Mouse (Mus musculus): ENCODE data around the gene Zfp831. TPM values are rescaled to one million over a fixed set of nuclear protein-coding genes. Genes with fewer than 3 reads are reported as not detected.

The Zfp831 gene
- polyA plus RNA-seq, 1 experiment from 2014 or later = not detected

GRCm38 (mm10) chr2:174605020-174605419, 38.3 kb upstream of the Zfp831 start:
- 93% methylated on average over 1 of the region's 1 CpGs for WGBS
- H3K9me3 ChIP-seq (ENCODE audit: control insufficient read depth, low read length) = no peaks in the 10 kb centered on the region
- H3K4me1 ChIP-seq (ENCODE audit: control insufficient read depth, insufficient read depth, low read depth, low read length) = no peaks in the 10 kb centered on the region
- no peak overlapping the region for H3K27ac ChIP-seq (ENCODE audit: low read depth, low read length)
- no peaks in the 10 kb centered on the region for H3K36me3 ChIP-seq (ENCODE audit: control insufficient read depth, insufficient read depth, low read length)
- no peak overlapping the region for H3K9ac ChIP-seq (ENCODE audit: low read depth, low read length)
- H3K4me2 ChIP-seq (ENCODE audit: low read length) = no peak overlapping the region
- no peak for ATAC-seq
- H3K27me3 ChIP-seq (replicated peaks; ENCODE audit: control insufficient read depth, insufficient read depth, low read length) = no peaks in the 10 kb centered on the region
- H3K4me3 ChIP-seq (ENCODE audit: low read length) = no peak overlapping the region

GRCm38 (mm10) chr2:174605442-174606087, 37.8 kb upstream of the Zfp831 start:
- H3K36me3 ChIP-seq (ENCODE audit: control insufficient read depth, insufficient read depth, low read length) = no peaks in the 10 kb centered on the region
- no peaks in the 10 kb centered on the region for H3K27me3 ChIP-seq (replicated peaks; ENCODE audit: control insufficient read depth, insufficient read depth, low read length)
- no peak overlapping the region for H3K9ac ChIP-seq (ENCODE audit: low read depth, low read length)
- H3K27ac ChIP-seq (ENCODE audit: low read depth, low read length) = no peak overlapping the region
- no peaks in the 10 kb centered on the region for H3K4me1 ChIP-seq (ENCODE audit: control insufficient read depth, insufficient read depth, low read depth, low read length)
- no peaks in the 10 kb centered on the region for H3K9me3 ChIP-seq (ENCODE audit: control insufficient read depth, low read length)
- no peak overlapping the region for H3K4me2 ChIP-seq (ENCODE audit: low read length)
- H3K4me3 ChIP-seq (ENCODE audit: low read length) = no peak overlapping the region
- ATAC-seq = no peak
- WGBS = 87% methylated on average over 4 of the region's 4 CpGs

GRCm38 (mm10) chr2:174606376-174606775, 37.0 kb upstream of the Zfp831 start:
- 57% methylated on average over 5 of the region's 5 CpGs for WGBS
- Histone ChIP-seq H3K27me3 (replicated peaks; ENCODE audit: control insufficient read depth, insufficient read depth, low read length) (no peaks in the 10 kb centered on the region), H3K9me3 (ENCODE audit: control insufficient read depth, low read length) (no peaks in the 10 kb centered on the region), H3K4me1 (ENCODE audit: control insufficient read depth, insufficient read depth, low read depth, low read length) (no peaks in the 10 kb centered on the region), H3K36me3 (ENCODE audit: control insufficient read depth, insufficient read depth, low read length) (no peaks in the 10 kb centered on the region), H3K4me2 (ENCODE audit: low read length) (no peak overlapping the region), H3K27ac (ENCODE audit: low read depth, low read length) (no peak overlapping the region), H3K4me3 (ENCODE audit: low read length) (no peak overlapping the region), H3K9ac (ENCODE audit: low read depth, low read length) (no peak overlapping the region)
- ATAC-seq = no peak

GRCm38 (mm10) chr2:174609892-174610291, 33.4 kb upstream of the Zfp831 start:
- no peak overlapping the region for H3K4me3 ChIP-seq (ENCODE audit: low read length)
- no peaks in the 10 kb centered on the region for H3K9me3 ChIP-seq (ENCODE audit: control insufficient read depth, low read length)
- H3K4me2 ChIP-seq (ENCODE audit: low read length) = no peak overlapping the region
- ATAC-seq = no peak
- H3K4me1 ChIP-seq (ENCODE audit: control insufficient read depth, insufficient read depth, low read depth, low read length) = no peaks in the 10 kb centered on the region
- WGBS = 85% methylated on average over 5 of the region's 5 CpGs
- H3K36me3 ChIP-seq (ENCODE audit: control insufficient read depth, insufficient read depth, low read length) = no peaks in the 10 kb centered on the region
- H3K27me3 ChIP-seq (replicated peaks; ENCODE audit: control insufficient read depth, insufficient read depth, low read length) = no peaks in the 10 kb centered on the region
- H3K9ac ChIP-seq (ENCODE audit: low read depth, low read length) = no peak overlapping the region
- no peak overlapping the region for H3K27ac ChIP-seq (ENCODE audit: low read depth, low read length)

GRCm38 (mm10) chr2:174612386-174613063, 30.8 kb upstream of the Zfp831 start:
- H3K36me3 ChIP-seq (ENCODE audit: control insufficient read depth, insufficient read depth, low read length) = no peaks in the 10 kb centered on the region
- no peaks in the 10 kb centered on the region for H3K9me3 ChIP-seq (ENCODE audit: control insufficient read depth, low read length)
- ATAC-seq = no peak
- no peak overlapping the region for H3K4me2 ChIP-seq (ENCODE audit: low read length)
- no peaks in the 10 kb centered on the region for H3K27me3 ChIP-seq (replicated peaks; ENCODE audit: control insufficient read depth, insufficient read depth, low read length)
- H3K4me3 ChIP-seq (ENCODE audit: low read length) = no peak overlapping the region
- no peak overlapping the region for H3K9ac ChIP-seq (ENCODE audit: low read depth, low read length)
- WGBS = 77% methylated on average over 2 of the region's 2 CpGs
- no peak overlapping the region for H3K27ac ChIP-seq (ENCODE audit: low read depth, low read length)
- no peaks in the 10 kb centered on the region for H3K4me1 ChIP-seq (ENCODE audit: control insufficient read depth, insufficient read depth, low read depth, low read length)

GRCm38 (mm10) chr2:174613221-174613620, 30.1 kb upstream of the Zfp831 start:
- Histone ChIP-seq H3K4me1 (ENCODE audit: control insufficient read depth, insufficient read depth, low read depth, low read length) (no peaks in the 10 kb centered on the region), H3K27ac (ENCODE audit: low read depth, low read length) (no peak overlapping the region), H3K4me2 (ENCODE audit: low read length) (no peak overlapping the region), H3K4me3 (ENCODE audit: low read length) (no peak overlapping the region), H3K36me3 (ENCODE audit: control insufficient read depth, insufficient read depth, low read length) (no peaks in the 10 kb centered on the region), H3K9me3 (ENCODE audit: control insufficient read depth, low read length) (no peaks in the 10 kb centered on the region), H3K27me3 (replicated peaks; ENCODE audit: control insufficient read depth, insufficient read depth, low read length) (no peaks in the 10 kb centered on the region), H3K9ac (ENCODE audit: low read depth, low read length) (no peak overlapping the region)
- WGBS = 87% methylated on average over 8 of the region's 8 CpGs
- ATAC-seq = no peak

- Histone ChIP-seq H3K9ac (ENCODE audit: low read depth, low read length) (no peak overlapping the region), H3K36me3 (ENCODE audit: control insufficient read depth, insufficient read depth, low read length) (no peaks in the 10 kb centered on the region), H3K27ac (ENCODE audit: low read depth, low read length) (no peak overlapping the region), H3K27me3 (replicated peaks; ENCODE audit: control insufficient read depth, insufficient read depth, low read length) (no peaks in the 10 kb centered on the region), H3K9me3 (ENCODE audit: control insufficient read depth, low read length) (no peaks in the 10 kb centered on the region), H3K4me3 (ENCODE audit: low read length) (no peak overlapping the region), H3K4me2 (ENCODE audit: low read length) (no peak overlapping the region), H3K4me1 (ENCODE audit: control insufficient read depth, insufficient read depth, low read depth, low read length) (no peaks in the 10 kb centered on the region)
- no peak for ATAC-seq
- 84% methylated on average over 11 of the region's 11 CpGs for WGBS
These were observed 29.4 kb upstream of the Zfp831 start for GRCm38 (mm10) chr2:174613921-174614441.

- H3K4me3 ChIP-seq (ENCODE audit: low read length) = no peak overlapping the region
- no peaks in the 10 kb centered on the region for H3K4me1 ChIP-seq (ENCODE audit: control insufficient read depth, insufficient read depth, low read depth, low read length)
- WGBS = 93% methylated on average over 7 of the region's 7 CpGs
These were observed 21.5 kb upstream of the Zfp831 start for GRCm38 (mm10) chr2:174621881-174622280.

GRCm38 (mm10) chr2:174624430-174624829, 18.9 kb upstream of the Zfp831 start:
- no peaks in the 10 kb centered on the region for H3K9me3 ChIP-seq (ENCODE audit: control insufficient read depth, low read length)
- H3K9ac ChIP-seq (ENCODE audit: low read depth, low read length) = no peak overlapping the region
- no peaks in the 10 kb centered on the region for H3K4me1 ChIP-seq (ENCODE audit: control insufficient read depth, insufficient read depth, low read depth, low read length)
- no peak overlapping the region for H3K4me3 ChIP-seq (ENCODE audit: low read length)
- WGBS = 87% methylated on average over 7 of the region's 7 CpGs
- H3K27ac ChIP-seq (ENCODE audit: low read depth, low read length) = no peak overlapping the region
- H3K27me3 ChIP-seq (replicated peaks; ENCODE audit: control insufficient read depth, insufficient read depth, low read length) = no peaks in the 10 kb centered on the region
- no peak for ATAC-seq
- H3K4me2 ChIP-seq (ENCODE audit: low read length) = no peak overlapping the region
- no peaks in the 10 kb centered on the region for H3K36me3 ChIP-seq (ENCODE audit: control insufficient read depth, insufficient read depth, low read length)

More at GRCm38 (mm10) chr2:174621881-174622280, 21.5 kb upstream of the Zfp831 start:
- no peak overlapping the region for H3K4me2 ChIP-seq (ENCODE audit: low read length)
- H3K9me3 ChIP-seq (ENCODE audit: control insufficient read depth, low read length) = no peaks in the 10 kb centered on the region
- no peaks in the 10 kb centered on the region for H3K36me3 ChIP-seq (ENCODE audit: control insufficient read depth, insufficient read depth, low read length)
- no peak overlapping the region for H3K9ac ChIP-seq (ENCODE audit: low read depth, low read length)
- ATAC-seq = no peak
- no peak overlapping the region for H3K27ac ChIP-seq (ENCODE audit: low read depth, low read length)
- H3K27me3 ChIP-seq (replicated peaks; ENCODE audit: control insufficient read depth, insufficient read depth, low read length) = no peaks in the 10 kb centered on the region
